Mouse (Mus musculus): ENCODE measurements around the gene Pcgf2.
"Not testable (repeated sequence)": the region's sequence is repeated elsewhere in the genome, so short reads cannot be mapped to it uniquely, and the experiment has no call there.

Gene Pcgf2

DNA sequence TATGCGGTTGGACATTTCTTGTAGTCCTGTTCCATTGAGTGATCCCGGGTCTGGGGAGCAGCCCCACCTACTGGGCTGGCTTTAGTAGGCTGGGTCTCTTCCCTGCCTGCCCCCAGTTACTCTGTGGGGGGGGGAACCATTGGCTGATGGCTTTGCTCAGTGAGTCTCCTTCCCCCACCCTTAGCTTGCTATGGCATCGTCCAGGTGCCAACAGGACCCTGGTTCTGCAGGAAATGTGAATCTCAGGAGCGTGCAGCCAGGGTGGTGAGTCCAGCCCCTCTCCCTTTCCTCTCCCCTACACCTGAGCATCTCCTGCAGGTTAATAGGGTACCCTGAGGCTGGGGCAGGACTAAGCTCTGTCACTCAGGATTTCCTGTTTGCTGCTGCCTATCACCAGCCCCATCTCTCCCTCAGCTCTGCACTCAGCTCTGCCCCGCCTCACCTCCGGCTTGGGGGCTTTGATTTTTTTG lies 35.5 kb downstream of the Pcgf2 start:
- DNase-seq = peak; percentile 55

DNA sequence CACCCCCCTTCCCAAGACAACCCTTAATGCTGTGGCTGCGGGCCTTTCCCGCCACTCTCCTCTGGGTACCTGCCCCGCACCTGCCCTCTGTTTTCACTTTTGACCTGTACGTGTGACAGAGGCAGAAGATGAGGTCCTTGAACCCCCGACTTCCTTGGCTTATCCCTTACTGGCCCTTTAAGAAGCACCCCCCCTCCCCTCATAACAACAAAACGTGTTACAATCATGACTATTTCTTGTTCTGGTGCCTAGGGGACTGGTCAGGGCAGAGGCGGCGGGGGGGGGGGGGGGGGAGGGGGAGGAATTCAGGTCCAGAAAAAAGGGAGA lies 36.0 kb downstream of the Pcgf2 start:
- DNase-seq = no peak

DNA sequence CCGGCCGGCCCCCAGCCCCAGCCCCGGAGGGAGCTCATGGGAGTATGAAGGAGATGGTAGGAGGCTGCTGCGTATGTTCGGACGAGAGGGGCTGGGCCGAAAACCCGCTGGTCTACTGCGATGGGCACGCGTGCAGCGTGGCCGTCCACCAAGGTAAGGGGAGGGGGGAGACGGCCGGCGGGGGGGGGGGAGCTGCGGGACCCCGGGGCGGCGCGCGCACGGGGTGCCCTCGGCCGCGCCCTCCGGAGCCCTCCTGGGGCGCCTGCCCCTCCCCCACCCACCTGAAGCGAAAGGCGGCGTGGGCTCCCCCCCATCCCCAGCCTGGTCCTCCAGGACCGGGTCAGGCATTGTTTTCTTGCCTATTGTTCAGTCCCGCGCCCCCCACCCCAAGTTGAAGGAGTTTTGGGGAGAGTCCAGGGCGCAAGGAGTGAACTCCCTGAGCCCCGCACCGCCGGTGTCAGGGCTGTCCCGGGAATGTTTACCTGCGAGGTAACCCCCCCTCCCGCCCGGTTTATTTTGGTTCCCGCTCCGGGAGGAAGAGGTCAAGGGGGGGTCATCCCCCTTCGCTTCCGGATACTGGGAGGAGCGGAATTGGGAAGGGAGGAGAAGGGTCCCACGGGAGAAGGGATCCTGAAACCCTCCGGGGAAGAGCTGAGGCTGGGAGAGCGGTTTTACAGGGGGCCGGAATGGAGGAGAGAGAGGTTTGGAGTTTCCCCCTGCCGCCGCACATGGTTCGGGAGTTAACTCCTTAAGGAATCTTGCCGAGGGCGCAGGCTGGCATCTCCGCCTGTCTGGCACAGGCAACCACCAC lies 36.6 kb downstream of the Pcgf2 start:
- peak; percentile 74 for DNase-seq

DNA sequence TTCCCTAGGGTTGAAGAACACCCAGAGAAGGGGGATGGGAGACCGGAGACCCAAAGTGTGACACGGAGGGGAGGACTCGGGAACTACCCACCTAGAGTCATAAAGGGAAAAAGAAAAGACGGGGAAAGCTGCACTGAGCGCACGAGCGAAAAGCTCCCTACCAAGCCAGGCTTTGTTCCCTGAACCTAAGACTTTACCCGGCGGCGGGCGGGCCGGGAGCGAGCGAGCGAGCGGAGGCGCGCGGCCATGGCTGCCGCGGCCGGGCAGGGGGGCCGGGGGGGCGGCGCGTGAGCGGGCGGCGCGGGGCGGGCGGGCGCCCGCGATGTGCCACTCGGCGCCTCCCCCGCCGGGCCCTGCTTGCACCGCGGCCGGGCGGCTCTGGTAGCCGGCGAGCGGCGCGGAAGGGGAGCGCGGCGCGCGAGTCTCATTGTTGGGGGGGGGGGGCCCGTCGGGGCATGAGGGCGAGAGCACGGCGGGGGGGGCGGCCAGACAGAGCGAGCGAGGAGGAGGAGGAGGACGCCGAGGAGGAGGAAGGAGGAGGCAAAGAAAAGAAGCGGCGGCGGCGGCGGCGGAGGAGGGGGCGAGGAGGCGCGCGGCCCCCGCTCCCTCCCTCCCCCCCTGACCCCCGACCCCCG lies 37.3 kb downstream of the Pcgf2 start, which contains the start of gene Mllt6:
Gene Mllt6 (plus strand): TSS at position 522 of the 635 bp plus-strand sequence.
- peak; percentile 83 for DNase-seq

DNA sequence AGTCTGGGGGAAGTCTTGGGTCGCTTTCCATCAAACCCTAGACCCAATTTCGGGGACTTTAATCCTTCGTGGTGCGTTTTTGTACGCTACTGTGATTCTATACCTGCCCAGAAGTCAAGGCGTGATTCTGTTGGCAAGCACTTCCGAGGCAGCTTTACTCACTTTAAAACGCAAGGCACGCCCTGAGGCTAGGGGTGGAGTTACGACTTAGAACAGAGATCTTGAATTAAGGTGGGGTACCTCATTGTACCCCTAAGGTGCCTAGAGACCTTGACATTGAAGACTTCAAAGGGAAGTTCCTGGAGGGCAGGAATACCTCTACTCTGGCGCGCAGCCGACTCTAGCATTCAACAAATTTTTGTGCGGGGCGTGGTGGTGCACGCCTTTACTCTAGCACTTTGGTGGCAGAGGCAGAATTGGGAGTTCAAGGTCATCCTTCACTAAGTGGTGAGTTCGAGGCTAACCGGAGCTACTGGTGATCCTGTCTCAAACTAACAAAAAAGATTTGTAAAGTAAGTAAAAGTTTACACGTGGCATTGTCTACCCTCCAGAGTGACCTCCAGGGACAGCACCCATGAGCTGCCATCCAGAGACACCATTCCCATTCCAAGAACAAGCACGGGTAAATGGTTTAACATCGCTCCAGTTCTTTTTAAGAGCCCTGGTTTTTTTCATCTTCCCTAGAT lies 37.9 kb downstream of the Pcgf2 start:
- peak; percentile 57 for DNase-seq

- peak; percentile 77 for DNase-seq
Measured at GRCm38 (mm10) chr11:97661648-97662133, 38.6 kb downstream of the Pcgf2 start.

- no peak for DNase-seq
Measured at GRCm38 (mm10) chr11:97660734-97661647, 39.3 kb downstream of the Pcgf2 start.

GRCm38 (mm10) chr11:97659990-97660714 lies 40.1 kb downstream of the Pcgf2 start:
- DNase-seq = peak; percentile 84

DNA sequence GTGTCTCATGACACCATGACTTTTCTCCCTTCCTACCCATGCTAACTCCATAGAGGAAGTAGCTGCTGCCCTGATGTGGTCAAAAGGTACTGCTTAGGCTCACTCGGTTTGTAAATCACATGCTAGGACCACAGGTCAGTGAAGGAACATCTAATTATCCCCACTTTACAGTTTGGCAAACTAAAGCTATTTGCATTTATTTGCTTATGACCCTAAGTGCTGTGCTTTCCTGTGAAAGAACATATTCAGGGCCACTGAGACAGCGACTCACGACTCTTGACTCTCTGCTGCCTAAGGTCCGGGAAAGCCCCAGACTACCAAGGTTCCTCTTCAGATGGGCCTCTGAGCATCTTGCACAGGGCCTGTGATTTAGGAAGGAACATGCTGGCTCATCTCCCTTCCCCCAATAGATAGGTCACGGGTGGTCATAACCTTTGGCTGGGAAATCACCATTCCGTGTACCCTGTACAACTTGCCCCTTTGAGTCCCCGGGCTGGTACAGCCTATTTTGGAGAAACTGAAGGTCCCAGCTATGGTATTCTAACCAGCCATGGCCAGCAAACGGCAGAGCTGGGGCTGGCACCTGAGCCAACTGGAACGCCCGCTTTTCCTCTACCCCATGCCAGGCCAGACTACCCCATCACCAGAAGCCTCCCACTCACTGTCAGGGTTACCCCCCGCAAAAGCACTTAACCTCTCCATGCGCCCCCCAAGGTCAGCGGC lies 40.9 kb downstream of the Pcgf2 start:
- peak; percentile 28 for DNase-seq

GRCm38 (mm10) chr11:97658751-97659266 lies 41.5 kb downstream of the Pcgf2 start:
- no peak for DNase-seq

- DNase-seq = not testable (repeated sequence)
Measured at GRCm38 (mm10) chr11:97657967-97658366, 42.3 kb downstream of the Pcgf2 start.

DNA sequence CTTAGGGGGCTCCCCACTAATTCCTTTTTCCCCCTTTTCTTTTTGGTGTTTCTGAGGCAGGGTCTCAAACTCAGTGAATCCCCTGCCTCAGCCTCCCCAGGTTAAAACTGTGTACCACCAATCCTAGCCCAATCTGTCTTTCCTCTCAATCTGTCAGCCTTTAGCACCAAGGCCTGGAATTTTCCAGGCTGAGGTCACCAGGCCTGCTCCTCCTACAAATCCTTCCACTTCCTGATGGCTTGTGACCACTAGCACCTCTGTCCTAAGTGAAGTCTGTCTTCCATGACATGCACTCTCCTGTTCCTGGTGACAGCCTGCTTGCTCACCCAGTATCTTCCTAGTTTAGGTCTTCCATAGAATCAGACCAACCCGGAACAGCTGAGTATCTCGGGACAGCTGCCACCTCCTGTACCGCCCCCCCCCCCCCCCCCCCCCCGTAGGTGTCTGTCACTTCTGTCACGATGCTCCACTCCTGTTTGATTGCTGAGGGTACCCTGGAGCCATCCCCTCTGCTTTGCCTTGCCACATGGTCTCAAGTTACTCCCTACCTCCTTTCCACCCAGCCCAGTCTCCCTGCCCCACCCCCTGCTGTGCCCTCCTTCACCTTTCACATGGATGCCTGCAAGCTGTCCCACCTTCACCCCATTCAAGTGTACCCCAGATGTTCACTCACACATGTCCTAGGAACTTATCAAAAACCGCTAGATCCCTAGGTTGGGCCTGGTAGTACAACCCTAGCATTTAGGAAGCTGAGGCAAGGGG lies 42.9 kb downstream of the Pcgf2 start:
- no peak for DNase-seq

DNA sequence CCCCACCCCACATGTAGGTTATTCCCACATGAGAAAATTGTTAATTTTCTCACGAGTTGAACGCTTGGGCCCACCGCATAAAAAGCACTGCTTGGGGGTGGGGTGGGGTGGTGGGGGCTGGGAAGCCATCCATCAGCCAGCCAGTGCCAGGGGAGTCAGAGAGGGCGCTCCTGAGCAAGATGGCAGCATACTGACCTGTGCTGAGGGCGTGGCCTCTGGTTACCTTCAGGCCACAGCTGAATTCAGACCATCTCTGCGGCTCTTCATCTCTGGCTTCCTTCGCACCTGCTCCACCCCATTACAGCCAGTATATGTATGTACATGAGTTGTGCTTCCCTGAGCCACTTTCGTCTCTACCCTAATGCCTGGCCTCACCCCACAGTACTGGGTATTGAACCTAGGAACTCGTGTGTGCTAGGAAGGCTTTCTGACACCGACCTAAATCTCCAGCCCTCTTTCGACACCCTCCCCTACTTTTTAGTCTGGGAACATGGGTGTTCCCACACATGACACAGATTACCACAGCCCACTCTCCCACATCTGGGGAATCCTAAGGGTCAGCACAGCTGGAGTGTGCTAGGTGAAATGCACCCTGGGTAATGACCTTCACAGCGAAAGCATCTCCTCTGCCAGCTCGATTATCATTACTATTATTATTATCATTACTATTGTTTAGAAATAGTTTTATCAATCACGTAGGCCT lies 43.9 kb downstream of the Pcgf2 start:
- DNase-seq = no peak

DNA sequence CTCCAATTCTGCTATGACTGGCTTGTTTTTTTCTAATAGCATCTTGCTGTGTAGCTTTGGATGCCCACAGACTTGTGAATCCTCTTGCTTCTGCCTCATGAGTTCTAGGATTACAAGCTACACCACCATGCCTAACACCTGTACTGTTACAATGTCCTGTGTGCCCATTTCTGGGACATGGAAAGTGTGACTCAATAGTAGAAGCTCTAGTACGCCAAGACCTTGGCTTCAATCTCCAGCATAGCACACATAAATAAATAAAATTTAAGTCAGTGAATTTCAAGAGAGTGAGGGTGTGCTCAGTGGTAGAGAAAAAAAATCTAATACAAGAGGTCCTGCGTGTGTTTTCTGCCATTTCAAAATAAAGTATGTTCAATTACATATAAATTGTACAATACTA lies 46.1 kb downstream of the Pcgf2 start:
- DNase-seq = no peak

GRCm38 (mm10) chr11:97653376-97653775 lies 46.9 kb downstream of the Pcgf2 start:
- DNase-seq = not testable (repeated sequence)

DNA sequence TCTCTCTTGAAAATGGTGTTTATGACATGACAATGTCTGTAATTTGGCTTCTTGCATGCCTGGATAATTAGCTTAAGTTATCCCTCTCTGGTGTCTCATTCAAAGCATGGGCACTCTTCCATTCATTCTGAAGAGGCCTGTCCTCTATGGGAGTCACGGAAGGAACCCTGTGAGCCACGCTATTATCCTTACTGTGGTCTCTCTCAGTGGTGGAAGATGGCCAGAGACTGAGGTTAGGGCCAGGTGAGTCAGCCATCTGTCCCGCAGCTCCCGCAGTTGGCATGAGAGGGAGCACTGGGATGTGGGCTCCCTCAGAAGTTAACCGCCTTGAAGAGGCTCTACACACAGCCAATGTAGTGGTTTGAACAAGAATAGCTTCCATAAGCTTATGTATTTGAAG lies 50.0 kb downstream of the Pcgf2 start:
- no peak for DNase-seq

DNA sequence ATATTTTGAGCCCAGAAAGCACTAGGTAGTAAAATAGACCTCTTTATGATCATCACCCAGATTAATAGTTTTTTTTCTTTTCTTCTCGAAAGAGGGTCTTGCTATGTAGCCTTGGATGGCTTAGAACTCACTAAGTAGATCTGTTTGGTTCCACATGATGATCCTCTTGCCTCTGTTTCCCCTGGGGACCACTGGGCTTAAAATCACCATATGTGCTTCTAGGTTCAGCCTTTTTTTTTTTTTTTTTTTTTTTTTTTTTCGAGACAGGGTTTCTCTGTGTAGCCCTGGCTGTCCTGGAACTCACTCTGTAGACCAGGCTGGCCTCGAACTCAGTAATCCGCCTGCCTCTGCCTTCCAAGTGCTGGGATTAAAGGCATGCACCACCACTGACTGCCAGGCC lies 51.8 kb downstream of the Pcgf2 start:
- not testable (repeated sequence) for DNase-seq

DNA sequence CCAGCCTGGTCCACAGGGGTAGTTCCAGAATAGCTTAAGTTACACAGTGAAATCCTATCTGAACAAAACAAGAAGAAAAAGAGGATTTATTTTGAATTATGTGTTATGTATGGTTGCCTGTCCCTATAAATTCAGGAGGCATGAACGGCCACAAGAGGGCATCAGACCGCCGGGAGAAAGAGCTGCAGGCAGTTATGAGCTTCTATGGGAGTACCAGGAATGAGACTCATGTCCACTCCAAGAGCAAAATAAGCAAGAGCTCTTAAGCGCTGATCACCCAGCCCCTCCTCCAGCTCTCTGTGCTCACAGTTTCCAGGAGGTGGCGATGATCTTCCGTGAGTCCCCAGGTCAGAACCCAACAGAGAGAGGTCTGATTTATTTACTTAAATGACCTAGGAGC lies 55.5 kb downstream of the Pcgf2 start:
- peak; percentile 88 for DNase-seq

DNA sequence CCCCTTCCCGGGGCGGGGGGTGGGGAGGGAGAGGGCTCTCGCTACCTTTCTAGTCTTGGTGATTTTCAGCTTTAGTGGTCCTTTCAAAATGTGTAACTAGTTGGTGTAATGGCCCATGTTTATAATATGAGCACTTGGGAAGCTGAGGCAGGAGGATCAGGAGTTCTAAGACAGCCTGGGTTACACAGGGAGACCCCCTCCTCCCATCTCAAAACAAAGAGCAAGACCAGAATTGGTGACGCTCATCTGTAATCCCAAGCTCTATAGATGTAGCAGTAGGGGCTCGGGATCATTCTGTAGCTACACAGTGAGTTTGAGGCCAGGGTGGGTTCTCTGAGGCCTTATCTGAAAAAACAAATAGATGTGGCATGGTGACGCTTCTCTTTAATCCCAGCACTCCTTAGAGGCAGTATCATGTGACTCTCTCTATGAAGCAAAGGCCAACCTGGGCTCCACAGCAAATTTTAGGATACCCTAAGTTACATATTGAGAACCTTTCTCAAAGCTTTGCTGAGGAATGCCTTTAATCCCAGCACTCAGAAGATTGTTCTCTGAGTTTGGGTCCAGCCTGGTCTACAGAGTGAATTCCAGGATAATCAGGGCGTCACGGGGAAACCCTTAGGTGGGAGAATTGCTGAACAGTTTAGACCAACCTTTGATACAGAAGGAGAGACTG lies 56.8 kb downstream of the Pcgf2 start:
- DNase-seq = no peak

Measured in thymus, postnatal 4 days (tissue).